Mouse (Mus musculus) c-Kit-positive CD71-positive TER-119-positive erythroid progenitor cells, embryonic 14.5 days (primary cell): ENCODE results near the gene Alkbh7.
A peak's percentile ranks its signal among the peaks of the same experiment; 100 is the strongest.

ENCODE experiments used
- DNase-seq: peaks from one replicate; pipeline ENCODE4 v3.0.0-alpha.2; 2013; ENCODE audit warnings: low spot score

Gene Alkbh7

DNA sequence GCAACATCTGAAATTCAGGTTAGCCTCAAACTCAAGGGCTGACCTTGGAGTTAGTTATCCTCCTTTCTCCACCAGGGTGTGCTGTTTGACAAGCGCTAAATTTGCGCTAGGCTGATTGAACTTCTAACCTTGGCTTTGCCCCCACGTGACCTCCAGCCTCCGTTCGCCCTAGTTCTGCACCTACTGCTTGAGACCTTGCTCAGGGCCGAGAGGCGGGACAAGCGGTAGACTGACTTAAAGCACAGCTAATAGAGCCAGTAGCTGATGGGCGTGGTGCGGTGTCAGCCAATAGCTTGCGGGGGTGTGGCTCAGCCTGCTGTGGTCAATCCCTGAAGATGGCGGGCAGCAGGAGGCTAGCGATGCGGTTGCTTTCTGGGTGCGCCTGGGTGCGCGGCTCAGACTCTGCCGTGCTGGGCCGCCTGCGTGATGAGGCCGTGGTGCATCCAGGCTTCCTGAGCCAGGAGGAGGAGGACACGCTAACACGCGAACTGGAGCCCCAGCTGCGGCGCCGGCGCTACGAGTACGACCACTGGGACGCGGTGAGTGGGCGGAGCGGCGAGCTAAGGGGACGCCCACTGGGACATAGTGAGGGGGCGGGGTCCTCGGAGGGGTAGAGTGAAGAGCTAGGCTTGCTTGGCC is at the start of gene Alkbh7:
Gene Alkbh7 (plus strand): TSS at position 311 of the 639 bp plus-strand sequence.
- peak; percentile 98 for DNase-seq

GRCm38 (mm10) chr17:56950915-56951314 is 46.2 kb upstream of the Alkbh7 start:
- DNase-seq, result peak; percentile 69

DNA sequence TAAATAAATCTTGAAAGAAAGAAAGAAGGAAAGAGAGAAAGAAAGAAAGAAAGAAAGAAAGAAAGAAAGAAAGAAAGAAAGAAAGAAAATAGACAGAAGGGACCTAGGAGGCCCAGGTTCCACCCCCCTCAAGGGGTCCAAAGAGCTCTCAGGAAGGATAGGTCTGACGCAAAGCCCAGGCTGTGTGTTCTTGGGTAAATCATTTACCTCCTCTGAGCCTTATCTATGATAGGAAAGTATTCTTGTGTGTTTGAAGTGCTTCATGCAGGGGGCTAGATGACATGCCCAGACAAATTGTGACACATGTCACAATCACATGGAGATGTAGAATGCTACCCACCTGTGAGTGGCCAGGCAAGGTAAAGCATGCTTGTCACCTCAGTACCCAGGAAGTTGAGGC is 44.5 kb upstream of the Alkbh7 start:
- DNase-seq, result no peak

GRCm38 (mm10) chr17:56954871-56955270 is 42.3 kb upstream of the Alkbh7 start:
- no peak for DNase-seq

DNA sequence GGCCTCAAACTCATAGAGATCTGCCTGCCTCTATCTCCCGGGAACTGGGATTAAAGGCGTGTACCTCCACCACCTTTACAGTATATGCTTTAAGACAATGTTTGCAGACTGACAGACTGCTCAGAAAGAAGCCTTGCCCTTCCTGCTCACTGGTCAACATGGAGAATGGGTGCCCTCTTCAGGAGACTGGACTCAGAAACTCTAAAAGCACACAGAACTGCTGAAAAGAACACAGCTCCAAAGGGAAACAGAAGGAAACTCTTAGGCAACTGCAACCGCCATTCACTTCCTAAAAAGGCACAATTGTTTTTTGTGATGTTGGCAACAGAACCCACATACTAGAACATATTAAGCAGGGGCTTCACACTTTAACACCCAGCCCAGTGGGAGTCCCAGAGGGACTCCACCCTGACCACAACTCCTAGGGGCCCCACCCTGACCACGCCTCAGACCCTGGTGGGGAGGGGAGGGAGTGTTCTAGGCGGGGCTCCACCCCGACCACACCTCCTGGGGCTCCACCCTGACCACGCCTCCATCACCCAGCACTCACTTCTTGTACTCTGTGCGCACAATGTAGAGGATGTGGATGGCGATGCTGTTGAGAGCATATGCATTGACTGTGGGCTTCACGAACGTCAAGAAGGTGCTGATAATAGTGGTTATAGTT is 39.2 kb upstream of the Alkbh7 start:
- peak; percentile 74 for DNase-seq

- DNase-seq, result no peak
Measured at GRCm38 (mm10) chr17:56958667-56959066, 38.5 kb upstream of the Alkbh7 start.

DNA sequence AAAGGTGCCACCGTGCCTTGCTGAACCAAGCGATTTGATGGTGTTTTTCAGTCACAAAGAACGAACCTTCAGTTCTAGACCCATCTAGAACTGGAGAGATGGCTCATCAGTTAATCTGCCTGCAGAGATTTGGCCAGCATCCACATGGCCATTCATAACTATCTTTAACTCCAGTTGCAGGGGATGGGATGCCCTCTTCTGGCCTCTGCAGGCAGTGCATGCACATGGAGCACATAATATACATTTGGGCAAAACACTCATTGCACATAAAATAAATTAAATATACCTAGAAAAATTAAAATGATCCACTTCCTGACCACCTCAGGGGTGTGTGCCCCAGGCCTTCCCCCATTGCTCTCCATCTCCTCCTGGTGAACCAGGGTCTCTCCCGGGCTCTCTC is 35.3 kb upstream of the Alkbh7 start:
- no peak for DNase-seq

DNA sequence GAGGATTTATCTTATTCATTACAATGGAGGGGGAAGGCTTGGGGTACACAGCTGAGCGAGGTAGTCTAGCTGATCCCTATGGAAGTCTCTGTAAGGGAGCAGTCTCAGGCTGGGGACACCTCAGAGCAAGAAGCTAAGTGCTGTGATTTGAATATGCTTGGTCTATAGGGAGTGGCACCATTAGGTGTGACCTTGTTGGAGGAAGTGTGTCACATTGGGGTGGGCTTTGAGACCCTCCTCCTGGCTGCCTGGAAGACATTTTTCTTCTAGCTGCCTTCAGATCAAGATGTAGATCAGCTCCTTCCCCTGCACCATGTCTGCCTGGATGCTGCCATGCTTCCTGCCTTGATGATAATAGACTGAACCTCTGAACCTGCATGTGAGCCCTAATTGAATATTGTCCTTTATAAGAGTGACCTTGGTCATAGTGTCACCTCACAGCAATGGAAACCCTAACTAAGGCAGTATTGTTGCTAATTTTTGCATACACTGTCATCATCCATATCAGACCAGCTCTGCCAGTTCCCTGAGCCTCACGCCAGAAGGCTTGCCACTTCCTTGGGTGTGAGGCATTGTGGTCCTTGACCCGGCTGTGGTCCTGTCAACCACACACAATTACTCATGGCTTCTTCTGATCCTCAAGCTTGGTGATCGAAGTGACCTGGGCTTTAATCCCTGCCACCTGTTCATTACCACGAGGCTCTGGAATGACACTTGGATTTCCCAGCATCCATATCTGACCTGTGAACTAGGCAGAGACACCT is 34.3 kb upstream of the Alkbh7 start:
- DNase-seq, result no peak

DNA sequence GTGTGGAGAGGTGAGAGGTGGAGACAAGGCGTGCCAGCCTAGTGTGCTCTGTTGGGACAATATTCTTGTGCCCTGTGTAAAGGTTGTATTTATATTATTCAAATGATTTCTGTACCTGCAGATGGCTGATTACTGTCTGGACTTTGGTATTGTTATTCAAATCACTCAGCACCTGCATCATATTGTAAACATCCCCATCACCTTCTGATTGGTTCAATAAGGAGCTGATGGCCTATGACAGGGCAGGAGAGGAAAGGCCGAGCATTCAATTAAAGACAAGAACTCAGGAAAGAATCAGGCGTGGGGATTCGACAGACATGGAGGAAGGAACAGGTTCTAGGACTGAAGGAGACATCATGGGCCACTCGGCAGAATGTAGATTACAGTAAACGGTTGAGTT is 33.5 kb upstream of the Alkbh7 start:
- no peak for DNase-seq

DNA sequence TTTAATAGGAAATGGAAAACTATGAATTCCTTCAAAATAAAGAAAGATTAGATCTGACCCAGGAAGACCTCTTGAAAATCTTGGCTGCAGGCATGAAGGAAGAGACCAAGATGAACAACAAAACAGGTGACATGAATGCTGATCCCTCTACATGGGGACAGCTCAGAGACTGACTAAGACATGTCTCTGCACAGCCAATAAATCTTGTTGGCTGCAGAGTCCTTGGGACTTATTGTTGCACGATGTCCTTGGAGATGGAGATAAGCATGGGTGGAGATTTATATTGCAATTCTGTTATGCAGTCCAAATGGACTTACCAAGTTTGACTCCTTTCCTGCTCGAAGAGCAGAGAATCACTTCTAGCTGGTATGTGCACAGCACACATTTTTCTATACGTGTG is 27.8 kb upstream of the Alkbh7 start:
- no peak for DNase-seq

GRCm38 (mm10) chr17:56970081-56970480 is 27.1 kb upstream of the Alkbh7 start:
- DNase-seq, result no peak

- DNase-seq, result no peak
Measured at GRCm38 (mm10) chr17:56973956-56974707, 23.0 kb upstream of the Alkbh7 start.

DNA sequence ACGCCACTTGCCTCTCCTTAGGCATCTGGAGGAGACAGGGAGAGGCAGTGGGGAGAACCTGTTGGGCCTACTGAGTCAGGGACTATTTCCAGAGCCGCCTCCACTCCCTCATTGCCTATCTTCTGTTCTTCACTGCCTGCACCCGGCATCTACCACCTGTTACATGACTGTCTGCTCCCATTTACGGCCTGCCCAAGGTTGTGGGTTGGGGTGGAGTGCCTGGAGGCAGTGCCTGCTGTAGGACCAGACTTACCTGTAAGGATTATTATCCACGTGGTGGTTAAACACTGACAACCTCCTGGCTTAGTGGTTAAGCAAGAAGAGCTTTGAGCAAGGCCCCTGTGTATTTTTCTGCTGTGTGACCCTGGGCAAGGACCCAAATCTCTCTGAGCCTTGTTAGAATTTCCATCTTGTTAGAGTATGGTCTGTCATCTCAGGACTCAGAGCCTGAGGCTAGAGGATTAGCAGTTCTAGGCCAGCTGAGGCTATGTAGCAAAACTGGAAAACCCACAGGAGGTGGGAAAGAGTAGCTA is 22.4 kb upstream of the Alkbh7 start:
- DNase-seq, result no peak

GRCm38 (mm10) chr17:56975391-56975790 is 21.7 kb upstream of the Alkbh7 start:
- no peak for DNase-seq

DNA sequence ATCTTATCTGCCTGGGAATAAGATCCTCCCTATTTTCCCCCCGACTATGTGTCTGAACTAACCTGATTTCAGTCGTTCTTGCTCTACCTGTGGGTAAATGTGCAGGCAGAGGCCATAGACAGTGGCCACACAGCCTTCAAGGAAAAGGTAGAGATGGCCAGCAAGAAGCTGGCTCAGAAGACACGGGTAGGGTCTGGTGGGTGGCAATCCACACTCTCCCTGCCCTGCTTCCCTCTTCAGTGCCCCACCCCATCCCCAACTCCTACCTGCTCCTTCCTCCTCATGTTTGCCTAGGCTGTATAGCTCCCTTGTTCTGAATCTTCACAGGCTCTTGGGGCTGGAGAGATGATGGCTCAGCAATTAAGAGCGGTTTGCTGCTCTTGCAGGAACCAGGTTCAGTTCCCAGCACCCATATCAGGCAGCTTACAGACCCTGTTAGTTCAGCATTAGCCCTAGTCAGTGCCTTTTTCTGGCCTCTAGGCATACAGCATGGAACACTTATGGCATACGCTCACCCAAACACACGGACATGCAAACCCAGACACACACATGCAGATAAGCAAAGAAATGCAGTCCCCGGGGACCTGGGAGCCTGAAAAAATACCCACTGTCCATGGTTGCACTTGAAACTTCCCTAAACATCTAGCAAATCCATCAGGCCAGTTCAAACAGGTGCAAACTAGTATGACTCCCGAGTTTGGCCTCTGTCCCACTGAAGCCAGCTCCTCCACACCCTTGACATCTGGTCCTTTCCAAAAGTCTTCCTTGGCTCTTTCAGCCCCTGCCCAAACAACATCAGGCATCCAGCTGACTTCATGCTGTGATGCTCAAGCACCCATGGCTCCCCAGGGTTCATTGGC is 20.4 kb upstream of the Alkbh7 start:
- no peak for DNase-seq

- DNase-seq, result no peak
Measured at GRCm38 (mm10) chr17:56979524-56979923, 17.6 kb upstream of the Alkbh7 start.

- DNase-seq, result no peak
Measured at GRCm38 (mm10) chr17:56981049-56981448, 16.1 kb upstream of the Alkbh7 start.

DNA sequence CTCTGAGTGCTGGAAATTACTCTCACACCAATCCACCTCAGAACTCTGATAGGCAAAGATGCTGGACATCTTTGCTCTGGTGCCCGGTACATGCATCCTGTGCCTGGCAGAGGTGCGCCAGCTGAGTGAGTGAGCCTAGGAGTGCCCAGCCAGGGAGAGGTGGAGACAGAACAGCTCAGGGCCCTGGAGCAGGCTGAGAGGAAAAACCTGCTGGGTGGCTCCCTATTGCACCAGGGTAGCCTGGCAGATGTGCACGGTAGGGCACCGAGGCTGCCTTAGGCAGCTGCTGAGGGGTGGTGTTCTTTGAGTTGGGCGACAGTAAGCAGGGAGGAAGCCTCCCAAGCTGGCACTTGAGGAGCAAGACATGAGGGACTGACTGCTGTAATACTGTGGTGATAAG is 15.1 kb upstream of the Alkbh7 start, which contains the start of gene Acer1:
Gene Acer1 (minus strand): TSS at position 114 of the 400 bp plus-strand sequence.
- no peak for DNase-seq

GRCm38 (mm10) chr17:56984886-56985285 is 12.3 kb upstream of the Alkbh7 start:
- DNase-seq, result no peak

DNA sequence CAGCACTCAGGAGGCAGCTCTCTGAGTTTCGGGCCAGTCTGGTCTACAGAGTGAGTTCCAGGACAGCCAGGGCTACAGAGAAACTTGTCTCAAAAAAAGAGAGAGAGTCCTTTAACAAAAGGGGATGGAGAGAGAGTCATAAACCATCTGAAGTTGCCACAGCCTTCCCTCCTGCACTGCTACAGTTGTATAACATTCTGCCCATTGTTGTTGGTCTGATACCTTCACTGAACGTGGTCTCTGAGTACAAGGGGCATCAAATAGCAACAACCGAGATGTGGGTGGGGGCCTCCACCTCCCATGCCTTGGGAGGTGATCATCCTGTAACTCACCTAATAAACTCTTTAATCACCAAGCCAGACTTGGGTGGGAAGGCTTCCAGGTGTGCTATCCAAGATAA is 11.5 kb upstream of the Alkbh7 start:
- no peak for DNase-seq
